10 mouse cellular contexts compared by ENCODE assay signal in the genomic region with DNA sequence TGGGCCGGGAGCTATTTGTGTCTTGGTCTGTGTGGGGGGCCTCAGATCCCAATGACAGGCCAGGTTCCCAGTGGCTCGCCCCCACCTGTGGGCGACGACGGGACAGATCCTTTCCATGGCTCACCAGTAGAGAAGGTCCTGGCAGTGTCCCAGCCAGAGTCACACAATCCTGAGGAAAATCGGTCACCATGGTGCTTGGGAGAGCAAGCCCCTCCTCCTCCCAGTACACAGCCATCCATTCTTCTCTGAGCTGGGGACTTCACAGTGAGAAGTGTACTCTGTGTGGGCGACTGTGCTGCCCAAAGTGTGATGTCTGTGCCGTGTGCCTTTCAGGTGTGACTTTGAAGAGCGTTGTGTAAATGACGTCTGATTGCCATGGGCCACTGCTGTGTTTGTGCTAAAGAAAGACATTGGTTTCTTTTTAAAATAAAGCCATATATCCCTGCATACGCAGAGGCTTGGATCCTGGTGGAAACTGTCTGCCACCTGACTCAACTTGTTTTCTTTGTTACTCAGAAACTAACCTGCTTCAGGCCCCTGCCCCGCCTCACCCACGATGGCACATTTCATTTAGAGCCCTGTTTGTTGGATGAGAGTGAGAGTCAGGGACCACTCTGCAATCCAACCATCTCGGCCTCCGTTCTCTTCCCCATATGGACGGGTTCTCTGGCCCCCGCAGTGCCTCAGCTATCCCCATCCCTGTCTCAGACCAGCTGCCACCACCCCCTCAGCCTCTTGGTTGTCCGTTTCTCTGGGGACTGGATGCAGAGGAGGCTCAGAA. TPM values are rescaled to one million over a fixed set of nuclear protein-coding genes. Genes with fewer than 3 reads are reported as not detected.
A peak's percentile ranks its signal among the peaks of the same experiment; 100 is the strongest.
DNase-seq lines count a peak whose midpoint lies in the region; ATAC-seq and TF ChIP-seq lines count a peak whose summit lies in the region.
"Had no signal": no experiment of that assay in that cellular context is flagged by ENCODE, and none has a peak within 500 bp of the region (broad histone marks: within the 10 kb centered on the region; RNA-seq: fewer than 3 reads in every experiment).

No protein-coding gene starts in this region.

- peak overlapping the region; percentile 78 for H3K27ac ChIP-seq in midbrain, postnatal 0 days (ENCODE audit: low read depth, low read length)
- no peak overlapping the region for H3K27ac ChIP-seq in kidney, embryonic 14.5 days (ENCODE audit: low read depth, low read length)

- WGBS in midbrain, postnatal 0 days: 66% methylated on average over 18 of the region's 18 CpGs
- WGBS in kidney, embryonic 14.5 days: 84% methylated on average over 18 of the region's 18 CpGs

- H3K9ac ChIP-seq in midbrain, postnatal 0 days (replicated peaks; ENCODE audit: low read length, poor library complexity, severe bottlenecking): no peak overlapping the region
- no peak overlapping the region for H3K9ac ChIP-seq in kidney, embryonic 14.5 days (ENCODE audit: low read depth, low read length)

- H3K4me1 ChIP-seq in midbrain, postnatal 0 days (ENCODE audit: insufficient read depth, low read length): peaks cover 17% of the 10 kb centered on the region
- H3K4me1 ChIP-seq in kidney, embryonic 14.5 days (ENCODE audit: control insufficient read depth, insufficient read depth, low read length): no peaks in the 10 kb centered on the region

- no peak for ATAC-seq in cerebellum, adult (ENCODE audit: insufficient number of reproducible peaks, low FRiP score, low TSS enrichment)
- ATAC-seq in frontal cortex, adult (ENCODE audit: low TSS enrichment): peak; percentile 58
- peak; percentile 68 for ATAC-seq in midbrain, postnatal 0 days (ENCODE audit: low FRiP score)
- ATAC-seq in granulocyte monocyte progenitor cell, adult 5-6 weeks (replicated peaks; ENCODE audit: poor library complexity, severe bottlenecking): no peak
- ATAC-seq in kidney, embryonic 14.5 days (ENCODE audit: low FRiP score, low TSS enrichment): no peak

- H3K4me2 ChIP-seq in midbrain, postnatal 0 days (ENCODE audit: low read depth, low read length, poor library complexity, severe bottlenecking): no peak overlapping the region; the same call in 1 of the 2 replicates
- no peak overlapping the region for H3K4me2 ChIP-seq in kidney, embryonic 14.5 days (replicated peaks; ENCODE audit: low read depth, low read length)

- H3K4me3 ChIP-seq in midbrain, postnatal 0 days (ENCODE audit: low read depth, low read length): no peak overlapping the region
- H3K4me3 ChIP-seq in kidney, embryonic 14.5 days (ENCODE audit: low read length): no peak overlapping the region

- no peaks in the 10 kb centered on the region for H3K36me3 ChIP-seq in midbrain, postnatal 0 days (ENCODE audit: insufficient read depth, low read length)
- no peaks in the 10 kb centered on the region for H3K36me3 ChIP-seq in kidney, embryonic 14.5 days (ENCODE audit: control insufficient read depth, insufficient read depth, low read length)

- no peaks in the 10 kb centered on the region for H3K9me3 ChIP-seq in midbrain, postnatal 0 days (ENCODE audit: low read length)
- no peaks in the 10 kb centered on the region; the same call in 1 of the 2 replicates for H3K9me3 ChIP-seq in kidney, embryonic 14.5 days (ENCODE audit: control insufficient read depth, low read length)

- H3K27me3 ChIP-seq in midbrain, postnatal 0 days (ENCODE audit: insufficient read depth, low read length): no peaks in the 10 kb centered on the region
- no peaks in the 10 kb centered on the region for H3K27me3 ChIP-seq in kidney, embryonic 14.5 days (ENCODE audit: control insufficient read depth, insufficient read depth, low read length)

- DNase-seq in cerebellum, postnatal 10 days: peak; percentile 69 to 73
- peak; percentile 66 to 69 for DNase-seq in layer of hippocampus, postnatal 36 days
- peak; percentile 87 for DNase-seq in midbrain, postnatal 0 days (ENCODE audit: low spot score)
- no peak for DNase-seq in adrenal gland, adult 2 months
- DNase-seq: cerebellum, adult 18-20 months; spleen, adult 18-20 months had no signal

- TF ChIP-seq CTCF in midbrain, postnatal 0 days (IDR thresholded peaks at IDR 0.05): no peak

RNA-seq across cellular contexts. Expression of a gene that starts 20.1 kb away (rescaled TPM):
- under 1 TPM; 0.12 to 0.15 TPM for total RNA-seq in layer of hippocampus, postnatal 36 days (2021)
- total RNA-seq in midbrain, postnatal 0 days (2014; rRNA removed): 0.19 and 0.22 TPM in 2 replicates
- 0.25 and 0.27 TPM in 2 replicates for polyA plus RNA-seq in midbrain, postnatal 0 days (2015; fragmentation: Nextera tagmentation; extraction: Ambion mirVana)
- total RNA-seq in granulocyte monocyte progenitor cell, adult 5-6 weeks (2014; fragmentation: Nextera tagmentation): 0.17 TPM in 1 of 2 replicates, not detected in the other
- total RNA-seq in granulocyte monocyte progenitor cell, adult 5-6 weeks (2017): not detected in 2 replicates
- not detected for total RNA-seq in adrenal gland, adult 2 months (2021)
- 0.02 and 0.04 TPM in 2 replicates for polyA plus RNA-seq in adrenal gland, adult 2 months (2012; rRNA removed)
- 0.10 TPM in 1 of 2 replicates, not detected in the other for polyA plus RNA-seq in kidney, embryonic 14.5 days (2014; fragmentation: Nextera tagmentation; extraction: Ambion mirVana)

RNA-seq across cellular contexts. Expression of a gene that starts 34.9 kb away (rescaled TPM):
- 10 to 100 TPM; 15.5 to 19.6 TPM for total RNA-seq in layer of hippocampus, postnatal 36 days (2021)
- total RNA-seq in midbrain, postnatal 0 days (2014; rRNA removed): 2.1 and 3.2 TPM in 2 replicates
- polyA plus RNA-seq in midbrain, postnatal 0 days (2015; fragmentation: Nextera tagmentation; extraction: Ambion mirVana): 2.5 and 3.9 TPM in 2 replicates
- 0.47 TPM in 1 of 2 replicates, not detected in the other for total RNA-seq in granulocyte monocyte progenitor cell, adult 5-6 weeks (2014; fragmentation: Nextera tagmentation)
- total RNA-seq in granulocyte monocyte progenitor cell, adult 5-6 weeks (2017): not detected in 2 replicates
- total RNA-seq in adrenal gland, adult 2 months (2021): 1 to 10 TPM in 1 of 2 experiments, under 1 TPM in 1; 0.35 to 1.3 TPM
- polyA plus RNA-seq in adrenal gland, adult 2 months (2012; rRNA removed): 0.71 and 1.3 TPM in 2 replicates
- polyA plus RNA-seq in kidney, embryonic 14.5 days (2014; fragmentation: Nextera tagmentation; extraction: Ambion mirVana): 0.27 and 0.97 TPM in 2 replicates

RNA-seq across cellular contexts. Expression of a gene that starts 49.6 kb away (rescaled TPM):
- 10 to 100 TPM; 42.3 to 46.3 TPM for total RNA-seq in layer of hippocampus, postnatal 36 days (2021)
- 95.0 and 98.0 TPM in 2 replicates for total RNA-seq in midbrain, postnatal 0 days (2014; rRNA removed)
- polyA plus RNA-seq in midbrain, postnatal 0 days (2015; fragmentation: Nextera tagmentation; extraction: Ambion mirVana): 139 and 143 TPM in 2 replicates
- 26.4 and 32.7 TPM in 2 replicates for total RNA-seq in granulocyte monocyte progenitor cell, adult 5-6 weeks (2014; fragmentation: Nextera tagmentation)
- 12.9 and 24.1 TPM in 2 replicates for total RNA-seq in granulocyte monocyte progenitor cell, adult 5-6 weeks (2017)
- total RNA-seq in adrenal gland, adult 2 months (2021): 10 to 100 TPM; 40.5 to 47.4 TPM
- 143 and 164 TPM in 2 replicates for polyA plus RNA-seq in adrenal gland, adult 2 months (2012; rRNA removed)
- polyA plus RNA-seq in kidney, embryonic 14.5 days (2014; fragmentation: Nextera tagmentation; extraction: Ambion mirVana): 96.4 and 99.1 TPM in 2 replicates

RNA-seq across cellular contexts. Expression of a gene that starts 49.6 kb away (rescaled TPM):
- 10 to 100 TPM; 51.5 to 53.2 TPM for total RNA-seq in layer of hippocampus, postnatal 36 days (2021)
- total RNA-seq in midbrain, postnatal 0 days (2014; rRNA removed): 25.9 and 31.5 TPM in 2 replicates
- polyA plus RNA-seq in midbrain, postnatal 0 days (2015; fragmentation: Nextera tagmentation; extraction: Ambion mirVana): 65.7 and 73.2 TPM in 2 replicates
- 40.1 and 47.4 TPM in 2 replicates for total RNA-seq in granulocyte monocyte progenitor cell, adult 5-6 weeks (2014; fragmentation: Nextera tagmentation)
- 60.5 and 62.0 TPM in 2 replicates for total RNA-seq in granulocyte monocyte progenitor cell, adult 5-6 weeks (2017)
- 10 to 100 TPM; 45.1 to 54.0 TPM for total RNA-seq in adrenal gland, adult 2 months (2021)
- 2.3 and 6.0 TPM in 2 replicates for polyA plus RNA-seq in adrenal gland, adult 2 months (2012; rRNA removed)
- 117 and 123 TPM in 2 replicates for polyA plus RNA-seq in kidney, embryonic 14.5 days (2014; fragmentation: Nextera tagmentation; extraction: Ambion mirVana)

Comparison
In these comparisons a context has a peak if more than half of its experiments do, and no peak if none do; other contexts are left out.
1. ATAC-seq: peak in frontal cortex, adult (single experiment) and midbrain, postnatal 0 days (single experiment); none in cerebellum, adult (single experiment), granulocyte monocyte progenitor cell, adult 5-6 weeks (single experiment) and kidney, embryonic 14.5 days (single experiment).